Mouse (Mus musculus) midbrain, embryonic 10.5 days (tissue): Measurements from ENCODE around the gene Eml1. TPM values are rescaled to one million over a fixed set of nuclear protein-coding genes. Genes with fewer than 3 reads are reported as not detected.

Experiments used
- polyA plus RNA-seq: library from polyadenylated mRNA; unstranded; fragments of >200 nt; fragmentation: Nextera tagmentation; extraction: Ambion mirVana; gene quantifications from 2 replicates; pipeline ENCODE4 v1.2.1, GENCODE M21; 2016

The Eml1 gene
- polyA plus RNA-seq, 1 experiment from 2014 or later, result 121 TPM

Other genes starting within 250 kb of the Eml1 start
- gene Setd3, start 191.6 kb upstream of the Eml1 start, polyA plus RNA-seq, result 77.8 and 77.9 TPM in 2 replicates
- gene Ccnk, start 191.4 kb upstream of the Eml1 start, polyA plus RNA-seq, result 3.3 and 3.5 TPM in 2 replicates
- gene Ccdc85c, start 95.5 kb upstream of the Eml1 start, polyA plus RNA-seq, result 12.1 and 15.5 TPM in 2 replicates
- gene Hhipl1, start 64.7 kb upstream of the Eml1 start, polyA plus RNA-seq, result 3.7 and 5.1 TPM in 2 replicates
- 17.5 and 19.4 TPM in 2 replicates for gene Cyp46a1, start 36.6 kb upstream of the Eml1 start, polyA plus RNA-seq
- gene Evl, start 183.8 kb downstream of the Eml1 start, polyA plus RNA-seq, result 57.7 and 75.0 TPM in 2 replicates